ENCODE assay signal across 22 mouse cellular contexts in the genomic region with DNA sequence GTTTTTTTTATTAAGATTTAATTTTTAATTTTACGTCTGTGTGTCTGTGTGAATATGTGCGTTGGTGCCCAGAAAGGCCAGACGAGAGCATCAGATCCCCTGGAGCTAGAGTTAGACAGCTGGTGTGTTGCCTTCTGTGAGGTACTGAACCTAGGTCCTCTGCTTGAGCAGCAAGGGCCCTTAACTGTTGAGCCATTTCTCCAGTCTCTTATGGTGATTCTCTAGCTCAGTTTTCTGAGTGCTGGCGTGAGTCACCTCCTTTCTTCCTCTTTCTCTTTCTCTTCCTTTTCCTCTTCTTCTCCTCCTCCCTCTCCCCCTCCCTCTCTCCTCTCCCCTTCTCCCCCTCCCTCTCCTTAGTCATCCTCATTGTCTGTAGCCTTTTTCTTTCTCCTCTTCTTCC. TPM values are rescaled to one million over a fixed set of nuclear protein-coding genes. Genes with fewer than 3 reads are reported as not detected.
A peak's percentile ranks its signal among the peaks of the same experiment; 100 is the strongest.
DNase-seq lines count a peak whose midpoint lies in the region; ATAC-seq and TF ChIP-seq lines count a peak whose summit lies in the region.
"Had no signal": no experiment of that assay in that cellular context is flagged by ENCODE, and none has a peak within 500 bp of the region (broad histone marks: within the 10 kb centered on the region; RNA-seq: fewer than 3 reads in every experiment).

No protein-coding gene starts in this region.

- no peak for DNase-seq in liver, embryonic 11.5 days (ENCODE audit: low spot score)
- DNase-seq in ES-E14 (ENCODE audit: low read depth, low spot score), result no peak
- DNase-seq in splenic B cell, adult 2 months (ENCODE audit: low read depth, low spot score), result peak; percentile 21
- no peak for DNase-seq in layer of hippocampus, postnatal 25 days (ENCODE audit: extremely low spot score in 1 of 2, low spot score in 1 of 2)
- no peak for DNase-seq in layer of hippocampus, postnatal 36 days
- DNase-seq: adrenal gland, postnatal 10 days; cerebellum, adult 11-12 months; cerebellum, postnatal 25 days; gastrocnemius, adult 2 months; kidney, adult 9 months; kidney, postnatal 4 days; retina, postnatal 1 day had no signal

- no peaks in the 10 kb centered on the region for H3K36me3 ChIP-seq in liver, embryonic 11.5 days (ENCODE audit: control insufficient read depth, insufficient read depth, low read length)
- no peaks in the 10 kb centered on the region for H3K36me3 ChIP-seq in liver, embryonic 12.5 days
- H3K36me3 ChIP-seq in ES-E14 (ENCODE audit: control insufficient read depth, insufficient read depth, low read length, poor library complexity, severe bottlenecking), result no peaks in the 10 kb centered on the region
- no peaks in the 10 kb centered on the region for H3K36me3 ChIP-seq in splenic B cell, adult 2 months (ENCODE audit: control insufficient read depth, insufficient read depth, low read length, poor library complexity, severe bottlenecking)
- H3K36me3 ChIP-seq: embryonic facial prominence, embryonic 10.5 days; hindbrain, embryonic 10.5 days; midbrain, embryonic 13.5 days had no signal

- H3K4me2 ChIP-seq in liver, embryonic 11.5 days, result no peak overlapping the region
- no peak overlapping the region for H3K4me2 ChIP-seq in liver, embryonic 12.5 days
- H3K4me2 ChIP-seq: forebrain, embryonic 13.5 days; midbrain, embryonic 13.5 days had no signal

- H3K9me3 ChIP-seq in liver, embryonic 11.5 days (ENCODE audit: control insufficient read depth, low read length), result no peaks in the 10 kb centered on the region
- no peaks in the 10 kb centered on the region for H3K9me3 ChIP-seq in liver, embryonic 12.5 days (replicated peaks)
- H3K9me3 ChIP-seq in ES-E14 (ENCODE audit: control insufficient read depth, insufficient read depth, low read depth, low read length), result no peaks in the 10 kb centered on the region
- H3K9me3 ChIP-seq: embryonic facial prominence, embryonic 10.5 days; forebrain, embryonic 13.5 days; hindbrain, embryonic 10.5 days; midbrain, embryonic 13.5 days had no signal

- H3K9ac ChIP-seq in liver, embryonic 11.5 days (ENCODE audit: low read depth, low read length), result no peak overlapping the region
- no peak overlapping the region for H3K9ac ChIP-seq in liver, embryonic 12.5 days
- H3K9ac ChIP-seq in ES-E14 (ENCODE audit: insufficient read depth, low read depth, low read length, poor library complexity, severe bottlenecking), result no peak overlapping the region
- H3K9ac ChIP-seq: forebrain, embryonic 13.5 days; midbrain, embryonic 13.5 days had no signal

- H3K4me3 ChIP-seq in liver, embryonic 11.5 days (ENCODE audit: low read depth, low read length), result no peak overlapping the region
- no peak overlapping the region for H3K4me3 ChIP-seq in liver, embryonic 12.5 days
- no peak overlapping the region for H3K4me3 ChIP-seq in ES-E14 (ENCODE audit: insufficient read depth in 1 of 2, low read depth in 1 of 2, low read length in 2 of 2, poor library complexity in 1 of 2, severe bottlenecking in 1 of 2)
- H3K4me3 ChIP-seq: embryonic facial prominence, embryonic 10.5 days; forebrain, embryonic 13.5 days; gastrocnemius, adult 2 months; hindbrain, embryonic 10.5 days; midbrain, embryonic 13.5 days had no signal

- H3K4me1 ChIP-seq in liver, embryonic 11.5 days (replicated peaks; ENCODE audit: control insufficient read depth, insufficient read depth, low read length), result peaks cover 25% of the 10 kb centered on the region
- H3K4me1 ChIP-seq in liver, embryonic 12.5 days, result peaks cover 57% of the 10 kb centered on the region
- peaks cover 9 to 19% of the 10 kb centered on the region in 2 experiments; a peak in 3 of 4 replicates for H3K4me1 ChIP-seq in ES-E14 (ENCODE audit: control insufficient read depth in 2 of 2, insufficient read depth in 2 of 2, low read length in 2 of 2, poor library complexity in 1 of 2)

- 0 out of 2 replicates have a peak overlapping the region, but pooled peaks have one; percentile 19 for H3K27ac ChIP-seq in liver, embryonic 11.5 days (ENCODE audit: low read depth, low read length)
- H3K27ac ChIP-seq in liver, embryonic 12.5 days, result no peak overlapping the region
- peak overlapping the region; percentile 36; the same call in 1 of the 2 replicates for H3K27ac ChIP-seq in ES-E14 (ENCODE audit: insufficient read depth, low read depth, low read length, poor library complexity, severe bottlenecking)
- H3K27ac ChIP-seq: embryonic facial prominence, embryonic 10.5 days; forebrain, embryonic 13.5 days; gastrocnemius, adult 2 months; hindbrain, embryonic 10.5 days; midbrain, embryonic 13.5 days had no signal

- no peaks in the 10 kb centered on the region for H3K27me3 ChIP-seq in liver, embryonic 11.5 days (replicated peaks; ENCODE audit: control insufficient read depth, insufficient read depth, low read length)
- H3K27me3 ChIP-seq in liver, embryonic 12.5 days (replicated peaks), result no peaks in the 10 kb centered on the region
- no peaks in the 10 kb centered on the region for H3K27me3 ChIP-seq in splenic B cell, adult 2 months (ENCODE audit: control insufficient read depth, insufficient read depth, low read length, poor library complexity, severe bottlenecking)
- H3K27me3 ChIP-seq: forebrain, embryonic 13.5 days; midbrain, embryonic 13.5 days had no signal

- no peak for ATAC-seq in liver, embryonic 11.5 days (replicated peaks; ENCODE audit: low FRiP score)
- ATAC-seq in liver, embryonic 12.5 days, result no peak
- ATAC-seq in inflammation-experienced regulatory T-cells, adult 6 months, result peak; percentile 27
- ATAC-seq: forebrain, embryonic 13.5 days; midbrain, embryonic 13.5 days had no signal

- in situ Hi-C loops in ES-E14 (cut with MboI; ENCODE audit: low sequenced_read_pairs in 2 of 2, unreplicated experiment in 2 of 2), result no loop called here

- 68% methylated on average over 4 of the region's 4 CpGs for WGBS in liver, embryonic 11.5 days
- WGBS in liver, embryonic 12.5 days (ENCODE audit: insufficient replicate concordance), result 50% methylated on average over 4 of the region's 4 CpGs

TF ChIP-seq in ES-E14, 5 proteins besides CTCF, POLR2A, EP300 and RAD21:
- TF ChIP-seq ZC3H11A (IDR thresholded peaks at IDR 0.05; ENCODE audit: borderline replicate concordance, low read depth, low read length), result no peak
- TF ChIP-seq MAFK (IDR thresholded peaks at IDR 0.05; ENCODE audit: insufficient read depth, low read depth, low read length), result no peak
- no peak for TF ChIP-seq CHD2 (IDR thresholded peaks at IDR 0.05; ENCODE audit: low read depth, low read length)
- no peak for TF ChIP-seq ZNF384 (IDR thresholded peaks at IDR 0.05; ENCODE audit: low read depth, low read length)

RNA-seq across cellular contexts. Expression of gene Kat2b, which starts 27.9 kb away (rescaled TPM):
- 7.3 and 8.7 TPM in 2 replicates for polyA plus RNA-seq in liver, embryonic 11.5 days (2014; fragmentation: Nextera tagmentation; extraction: Ambion mirVana)
- polyA plus RNA-seq in liver, embryonic 12.5 days (2016; fragmentation: Nextera tagmentation; extraction: Ambion mirVana), result 4.9 and 5.1 TPM in 2 replicates
- 25.1 and 32.1 TPM in 2 replicates for total RNA-seq in ES-E14 (2012; rRNA removed)
- 10 to 100 TPM; 11.4 to 28.7 (median 18.1) TPM for polyA plus RNA-seq in inflammation-experienced regulatory T-cells, adult 6 months (2017; shearing (Covaris generic))
- total RNA-seq in layer of hippocampus, postnatal 25 days (2021), result 10 to 100 TPM; 14.8 to 16.9 TPM
- 10 to 100 TPM; 15.0 to 18.8 TPM for total RNA-seq in layer of hippocampus, postnatal 36 days (2021)

RNA-seq across cellular contexts. Expression of gene Pp2d1, which starts 55.3 kb away (rescaled TPM):
- 0.12 and 0.38 TPM in 2 replicates for polyA plus RNA-seq in liver, embryonic 11.5 days (2014; fragmentation: Nextera tagmentation; extraction: Ambion mirVana)
- 0.14 and 0.21 TPM in 2 replicates for polyA plus RNA-seq in liver, embryonic 12.5 days (2016; fragmentation: Nextera tagmentation; extraction: Ambion mirVana)
- total RNA-seq in ES-E14 (2012; rRNA removed), result 0.31 and 0.48 TPM in 2 replicates
- polyA plus RNA-seq in inflammation-experienced regulatory T-cells, adult 6 months (2017; shearing (Covaris generic)), result 1 to 10 TPM in 1 of 3 experiments, under 1 TPM in 2; 0.71 to 1.2 (median 0.97) TPM
- total RNA-seq in layer of hippocampus, postnatal 25 days (2021), result not detected
- not detected for total RNA-seq in layer of hippocampus, postnatal 36 days (2021)
- total RNA-seq: adrenal gland, postnatal 10 days; gastrocnemius, adult 2 months; heart, adult 8-10 months; layer of hippocampus, postnatal 10 days; left cerebral cortex, postnatal 36 days had no signal
- polyA plus RNA-seq: liver, adult 2 months had no signal
